Mouse (Mus musculus) spleen, postnatal 14 days (tissue): ENCODE results near the gene Col5a3.

Experiments used
- DNase-seq, 2 experiments: peaks; one replicate each; pipeline ENCODE4 v3.0.0; 2021 to 2022; ENCODE audit warnings: low spot score in 2 of 2

The Col5a3 gene

GRCm38 (mm10) chr9:20748540-20748939 lies 66.3 kb downstream of the Col5a3 start:
- DNase-seq: no peak

- no peak for DNase-seq
Measured at GRCm38 (mm10) chr9:20747682-20748081, 67.2 kb downstream of the Col5a3 start.

GRCm38 (mm10) chr9:20746017-20746660 lies 68.7 kb downstream of the Col5a3 start, which contains the start of gene Olfm2:
Gene Olfm2 (minus strand): TSS chr9:20746349.
- DNase-seq: no peak

DNA sequence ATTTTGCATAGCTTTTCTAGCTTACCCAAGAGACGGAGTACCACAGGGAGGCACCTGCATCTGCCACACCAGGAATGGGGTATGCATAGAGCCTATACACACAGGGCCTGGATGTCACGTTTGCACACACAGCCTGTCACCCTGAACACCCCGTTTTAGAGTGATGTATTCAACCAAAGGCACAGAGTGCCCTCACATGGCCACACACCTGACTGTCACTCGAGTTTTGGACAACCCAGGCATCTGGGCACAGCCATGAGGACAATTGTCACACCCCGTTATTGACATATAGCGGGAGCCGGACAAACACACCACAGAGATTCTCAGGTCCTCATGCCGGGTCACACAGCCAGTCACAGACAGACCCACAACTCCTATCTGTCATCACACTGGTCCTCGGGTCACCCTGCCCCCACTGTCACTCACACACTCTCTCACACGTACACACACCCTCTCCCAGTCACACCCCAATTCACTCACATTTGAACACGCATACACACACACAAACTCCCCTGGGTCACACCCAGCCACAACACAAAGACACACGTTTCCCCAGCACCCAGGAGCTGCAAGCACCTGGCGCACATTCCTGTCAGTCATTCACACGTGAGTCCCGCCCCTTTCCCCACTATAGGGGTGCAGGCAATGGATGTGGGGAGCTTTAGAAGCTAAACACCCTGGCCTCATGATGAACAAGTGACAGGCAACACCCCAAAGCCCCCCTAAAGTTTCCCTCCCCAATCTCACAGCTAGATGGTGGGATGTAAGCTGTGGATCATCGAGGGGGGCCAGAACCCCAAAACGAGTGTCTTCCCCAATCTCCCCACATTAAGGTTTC lies 69.5 kb downstream of the Col5a3 start:
- DNase-seq: no peak

DNA sequence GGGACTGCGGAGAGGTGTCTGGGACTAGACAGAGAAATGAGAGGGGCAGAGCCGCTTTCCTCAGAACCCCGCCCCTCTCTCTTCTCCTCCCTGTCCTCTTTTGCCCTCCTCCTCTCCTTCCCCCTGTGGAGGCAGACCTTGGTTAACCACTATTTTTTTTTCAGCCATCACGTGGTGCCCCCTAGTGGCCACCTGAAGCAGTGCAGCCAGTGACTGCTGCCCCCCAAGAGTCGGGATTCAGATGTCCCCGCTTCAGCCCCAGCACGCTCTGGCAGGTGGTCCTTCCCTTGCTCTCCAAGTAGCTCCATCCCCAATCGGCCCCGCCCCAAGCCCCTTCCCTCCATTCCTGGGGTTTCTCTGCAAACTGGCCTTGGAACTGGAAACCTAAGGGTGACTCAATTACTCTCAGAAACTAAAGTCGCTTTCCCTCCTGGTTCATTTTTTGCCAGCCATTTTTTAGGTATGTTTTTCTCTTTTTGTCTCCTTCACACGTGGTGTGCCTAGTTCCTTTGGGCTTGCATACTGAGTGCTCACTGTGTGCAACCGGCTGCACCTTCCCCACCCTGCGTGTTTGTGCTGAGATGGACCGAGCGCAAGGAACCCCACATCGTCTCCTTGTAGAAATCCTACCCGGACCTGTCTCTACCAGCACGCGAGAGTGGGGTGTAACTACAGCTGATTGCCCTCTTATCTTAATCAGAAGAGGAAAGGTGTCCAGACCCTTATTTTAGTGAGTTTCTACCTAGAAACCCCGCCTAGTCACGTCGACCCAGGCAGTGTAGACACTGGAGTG lies 70.7 kb downstream of the Col5a3 start:
- DNase-seq: no peak

DNA sequence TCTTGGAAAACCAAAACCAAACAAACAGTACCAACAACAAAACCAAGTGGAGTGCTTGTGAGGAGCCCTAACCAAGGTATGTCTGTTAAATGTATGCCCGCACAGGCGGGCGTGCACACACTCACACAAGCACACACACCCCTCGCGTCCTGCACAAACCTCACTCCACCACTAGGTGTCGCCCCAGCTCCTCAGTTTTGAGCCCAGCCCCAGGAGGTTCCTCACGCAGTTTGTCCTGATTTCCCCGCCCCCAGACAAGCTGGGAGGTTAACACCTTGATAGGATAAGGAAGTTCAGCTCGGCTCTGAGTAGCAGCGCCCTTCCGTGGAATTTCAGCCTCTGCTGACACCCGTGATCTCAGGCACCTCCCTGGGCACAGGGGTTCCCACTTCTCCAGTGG lies 74.5 kb downstream of the Col5a3 start:
- peak; percentile 35 to 62 for DNase-seq

- DNase-seq: no peak
Measured at GRCm38 (mm10) chr9:20738251-20738999, 76.4 kb downstream of the Col5a3 start.

DNA sequence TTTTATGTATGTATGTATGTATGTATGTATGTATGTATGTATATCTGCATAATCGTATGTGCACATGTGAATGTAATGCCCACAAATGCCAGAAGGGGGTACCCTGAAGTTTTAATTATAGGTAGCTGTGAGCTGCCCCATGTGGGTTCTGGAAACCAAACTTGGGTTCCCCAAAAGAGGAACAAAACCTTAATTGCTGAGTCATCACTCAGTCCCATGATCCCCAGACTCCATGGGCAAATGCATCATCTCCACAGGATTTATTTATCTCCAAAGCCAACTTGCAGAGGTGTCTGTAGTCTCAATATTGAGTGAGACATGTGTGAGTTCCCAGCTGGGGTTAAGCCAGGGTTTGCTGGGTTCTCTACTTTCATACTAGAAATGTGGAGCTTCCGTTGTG lies 77.6 kb downstream of the Col5a3 start:
- DNase-seq: no peak

GRCm38 (mm10) chr9:20734692-20735091 lies 80.2 kb downstream of the Col5a3 start:
- no peak for DNase-seq

DNA sequence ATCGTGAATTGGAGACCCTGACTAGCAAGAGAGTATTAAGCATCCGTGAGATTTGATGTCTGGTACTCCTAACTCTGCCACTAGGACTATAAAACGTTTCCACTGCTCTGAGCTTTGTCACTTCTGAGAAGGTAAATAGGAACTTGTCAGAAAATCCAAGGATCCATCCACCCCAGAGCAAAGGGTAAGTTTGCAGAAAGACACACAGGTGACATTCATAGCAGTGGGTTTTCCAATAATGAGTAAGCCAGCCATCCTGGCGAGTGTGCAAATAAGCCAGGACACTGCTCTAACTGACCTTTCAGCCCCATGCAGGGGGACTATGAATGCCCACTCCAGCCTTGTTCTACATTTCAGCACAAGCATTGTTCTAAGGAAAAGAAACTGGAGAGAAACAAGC lies 83.1 kb downstream of the Col5a3 start:
- no peak for DNase-seq

DNA sequence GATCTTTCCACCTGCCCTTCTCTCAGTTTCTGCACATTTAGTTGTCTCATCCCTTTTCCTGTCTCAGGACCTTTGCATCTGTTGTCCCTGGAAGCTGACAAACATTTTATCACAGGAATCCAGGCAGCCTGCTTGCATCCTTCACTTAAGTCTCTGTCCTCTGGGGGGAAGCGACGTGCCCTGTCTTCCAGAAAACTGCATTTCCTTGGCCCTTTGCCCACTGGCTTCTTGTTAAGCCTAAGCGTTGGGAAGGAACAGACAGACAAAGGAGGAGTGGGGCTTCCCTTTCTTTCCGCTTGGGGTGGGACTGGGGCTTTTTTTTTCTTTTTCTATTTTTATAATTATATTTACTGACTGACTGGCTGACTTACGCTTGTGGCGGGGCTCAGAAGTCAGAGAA lies 85.4 kb downstream of the Col5a3 start:
- no peak for DNase-seq

GRCm38 (mm10) chr9:20727601-20728113 lies 87.2 kb downstream of the Col5a3 start:
- peak in 1 of 2 experiments; percentile 20 for DNase-seq

- DNase-seq: no peak
Measured at GRCm38 (mm10) chr9:20726859-20727600, 87.8 kb downstream of the Col5a3 start.

- DNase-seq: no peak
Measured at GRCm38 (mm10) chr9:20726134-20726858, 88.6 kb downstream of the Col5a3 start.

DNA sequence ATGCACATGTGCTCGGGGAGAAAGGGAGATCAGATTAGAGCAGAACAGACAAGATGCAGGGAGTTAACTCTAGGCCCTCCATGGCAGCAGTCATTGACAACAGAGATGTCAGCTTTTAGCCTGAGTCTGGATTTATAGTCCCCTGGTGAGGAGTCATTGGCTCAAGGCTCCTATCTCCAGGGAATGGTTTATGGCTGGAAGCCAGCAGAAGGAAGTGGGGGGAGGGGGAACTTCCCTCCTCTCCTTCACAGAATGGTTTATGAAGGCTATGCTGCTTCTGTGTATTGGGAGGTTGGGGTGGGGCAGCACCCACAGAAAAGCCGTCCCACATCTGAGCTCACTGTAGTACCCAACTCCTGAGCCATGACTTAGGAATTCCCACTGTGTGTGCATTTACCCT lies 93.3 kb downstream of the Col5a3 start:
- no peak for DNase-seq
